Mouse (Mus musculus) c-Kit-positive CD71-positive TER-119-negative erythroid progenitor cells, embryonic 14.5 days (primary cell): ENCODE results near the gene Creb1.
A peak's percentile ranks its signal among the peaks of the same experiment; 100 is the strongest.

Experiments
- DNase-seq: peaks from one replicate; pipeline ENCODE4 v3.0.0-alpha.2; 2013; ENCODE audit warnings: low read depth

Creb1 gene

GRCm38 (mm10) chr1:64532589-64533470, at the start of gene Creb1:
TSS of gene Creb1 (plus strand) at chr1:64532645.
- peak; percentile 89 for DNase-seq

- DNase-seq, result no peak
Observed at GRCm38 (mm10) chr1:64488521-64489029, 43.9 kb upstream of the Creb1 start.

- DNase-seq, result no peak
Observed at GRCm38 (mm10) chr1:64496803-64497202, 35.6 kb upstream of the Creb1 start.

- peak; percentile 25 for DNase-seq
Observed at GRCm38 (mm10) chr1:64501382-64502140, 30.9 kb upstream of the Creb1 start.

GRCm38 (mm10) chr1:64508479-64509096, 23.9 kb upstream of the Creb1 start:
- DNase-seq, result no peak

- DNase-seq, result no peak
Observed at GRCm38 (mm10) chr1:64509678-64510077, 22.8 kb upstream of the Creb1 start.

GRCm38 (mm10) chr1:64514184-64514583, 18.3 kb upstream of the Creb1 start:
- DNase-seq, result no peak

GRCm38 (mm10) chr1:64516593-64516992, 15.9 kb upstream of the Creb1 start:
- no peak for DNase-seq

- DNase-seq, result no peak
Observed at GRCm38 (mm10) chr1:64518480-64518879, 14.0 kb upstream of the Creb1 start.

GRCm38 (mm10) chr1:64519345-64519744, 13.1 kb upstream of the Creb1 start:
- DNase-seq, result no peak

GRCm38 (mm10) chr1:64519901-64520300, 12.5 kb upstream of the Creb1 start:
- DNase-seq, result no peak

GRCm38 (mm10) chr1:64521734-64522133, 10.7 kb upstream of the Creb1 start:
- DNase-seq, result no peak

- DNase-seq, result no peak
Observed at GRCm38 (mm10) chr1:64522637-64523036, 9.8 kb upstream of the Creb1 start.

- DNase-seq, result no peak
Observed at GRCm38 (mm10) chr1:64523117-64523516, 9.3 kb upstream of the Creb1 start.

- no peak for DNase-seq
Observed at GRCm38 (mm10) chr1:64524661-64525060, 7.8 kb upstream of the Creb1 start.

- DNase-seq, result no peak
Observed at GRCm38 (mm10) chr1:64527626-64528025, 4.8 kb upstream of the Creb1 start.

- no peak for DNase-seq
Observed at GRCm38 (mm10) chr1:64529781-64530315, 2.6 kb upstream of the Creb1 start.

GRCm38 (mm10) chr1:64531548-64531947, 897 bp upstream of the Creb1 start:
- peak; percentile 25 for DNase-seq

- DNase-seq, result peak; percentile 40
Observed at GRCm38 (mm10) chr1:64532067-64532523, 350 bp upstream of the Creb1 start.

GRCm38 (mm10) chr1:64533471-64534443, 1.3 kb downstream of the Creb1 start:
- peak; percentile 34 for DNase-seq
